Mouse (Mus musculus) lung, adult 2 months (tissue): Measurements from ENCODE around the gene Wnt6. TPM values are rescaled to one million over a fixed set of nuclear protein-coding genes. Genes with fewer than 3 reads are reported as not detected.
A peak's percentile ranks its signal among the peaks of the same experiment; 100 is the strongest.

Experiments
- DNase-seq: peaks from one replicate; pipeline ENCODE4 v3.0.0; 2022
- H3K4me1 ChIP-seq: fragments of 200-500 bp; 2 replicates; pipeline ENCODE4 v1.6.1; 2011; ENCODE audit warnings: low read length; ENCODE audit not compliant: control insufficient read depth, insufficient read depth
- H3K4me3 ChIP-seq: fragments of 200-500 bp; replicated peaks from 2 replicates; pipeline ENCODE3; 2011; ENCODE audit warnings: low read depth, mild to moderate bottlenecking, control low read depth, low read length; ENCODE audit errors: extremely low read depth
- CTCF ChIP-seq: fragments of 200-500 bp; IDR thresholded peaks from 2 replicates; pipeline ENCODE4 v1.5.1; 2011; ENCODE audit warnings: mild to moderate bottlenecking, low read length, control low read depth; ENCODE audit not compliant: insufficient read depth
- POLR2A ChIP-seq: fragments of 200-500 bp; IDR thresholded peaks from 2 replicates; pipeline ENCODE4 v1.6.1; 2011; ENCODE audit warnings: low read depth, mild to moderate bottlenecking, control low read depth, low read length, borderline replicate concordance; ENCODE audit errors: extremely low read depth
- WGBS: fragments of 180-500 bp; shearing (Covaris S2); methylation state at CpG from one replicate; pipeline ENCODE4 v1.1.7; 2018; 5-methylcytosine and 5-hydroxymethylcytosine counted together
- polyA plus RNA-seq: library from polyadenylated mRNA; depleted of rRNA; stranded (reverse); fragments of >200 nt; gene quantifications from 2 replicates; pipeline ENCODE4 v1.2.3, GENCODE M21; 2012

The Wnt6 gene
- polyA plus RNA-seq, 1 experiment, result 0.65 TPM

- Histone ChIP-seq H3K4me3 (no peak overlapping the region), H3K4me1 (peaks cover 10% of the 10 kb centered on the region)
- DNase-seq, result no peak
- TF ChIP-seq CTCF (no peak), POLR2A (no peak)
- WGBS, result 32% methylated on average over 6 of the region's 6 CpGs
These were observed 30.0 kb downstream of the Wnt6 start for GRCm38 (mm10) chr1:74801631-74802140.

DNA sequence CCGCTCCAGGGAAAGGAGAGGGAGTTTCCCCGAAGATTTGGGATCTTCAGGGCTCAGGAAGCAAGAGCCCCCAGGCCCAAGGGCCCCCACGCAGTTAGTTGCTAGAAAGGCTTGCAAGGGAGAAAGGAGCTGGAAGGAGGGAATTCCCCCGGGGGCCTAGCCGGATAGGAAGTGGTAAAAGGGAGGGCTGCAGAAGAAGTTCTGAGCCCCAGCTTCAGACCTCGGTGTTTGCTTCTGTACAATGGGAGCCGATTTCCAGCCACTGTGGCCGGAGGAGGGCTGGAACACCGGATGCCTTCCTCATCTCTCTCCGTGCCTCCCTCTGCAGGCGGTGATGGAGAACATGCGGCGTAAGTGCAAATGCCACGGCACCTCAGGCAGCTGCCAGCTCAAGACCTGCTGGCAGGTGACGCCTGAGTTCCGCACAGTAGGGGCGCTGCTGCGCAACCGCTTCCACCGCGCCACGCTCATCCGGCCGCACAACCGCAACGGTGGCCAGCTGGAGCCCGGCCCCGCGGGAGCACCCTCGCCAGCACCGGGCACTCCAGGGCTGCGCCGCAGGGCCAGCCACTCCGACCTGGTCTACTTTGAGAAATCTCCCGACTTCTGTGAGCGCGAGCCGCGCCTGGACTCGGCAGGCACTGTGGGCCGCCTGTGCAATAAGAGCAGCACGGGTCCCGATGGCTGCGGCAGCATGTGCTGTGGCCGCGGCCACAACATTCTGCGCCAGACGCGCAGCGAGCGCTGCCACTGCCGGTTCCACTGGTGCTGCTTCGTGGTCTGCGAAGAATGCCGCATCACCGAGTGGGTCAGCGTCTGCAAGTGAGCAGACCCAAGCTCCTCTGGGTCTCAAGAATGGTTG is 31.3 kb downstream of the Wnt6 start:
- TF ChIP-seq POLR2A (no peak), CTCF (peak; percentile 43)
- peak; percentile 71 for DNase-seq
- 1% methylated on average over 57 of the region's 57 CpGs for WGBS
- peaks cover 10% of the 10 kb centered on the region for H3K4me1 ChIP-seq
- H3K4me3 ChIP-seq, result peak overlapping the region; percentile 26

- Histone ChIP-seq H3K4me1 (peaks cover 10% of the 10 kb centered on the region), H3K4me3 (no peak overlapping the region)
- TF ChIP-seq POLR2A, result no peak
- TF ChIP-seq CTCF, result no peak
- DNase-seq, result no peak
- 14% methylated on average over 10 of the region's 10 CpGs for WGBS
These were observed 32.6 kb downstream of the Wnt6 start for GRCm38 (mm10) chr1:74804211-74804870.

GRCm38 (mm10) chr1:74805340-74805835 is 33.7 kb downstream of the Wnt6 start:
- WGBS, result 19% methylated on average over 4 of the region's 4 CpGs
- peaks cover 10% of the 10 kb centered on the region for H3K4me1 ChIP-seq
- TF ChIP-seq POLR2A (no peak), CTCF (no peak)
- H3K4me3 ChIP-seq, result no peak overlapping the region
- DNase-seq, result no peak

DNA sequence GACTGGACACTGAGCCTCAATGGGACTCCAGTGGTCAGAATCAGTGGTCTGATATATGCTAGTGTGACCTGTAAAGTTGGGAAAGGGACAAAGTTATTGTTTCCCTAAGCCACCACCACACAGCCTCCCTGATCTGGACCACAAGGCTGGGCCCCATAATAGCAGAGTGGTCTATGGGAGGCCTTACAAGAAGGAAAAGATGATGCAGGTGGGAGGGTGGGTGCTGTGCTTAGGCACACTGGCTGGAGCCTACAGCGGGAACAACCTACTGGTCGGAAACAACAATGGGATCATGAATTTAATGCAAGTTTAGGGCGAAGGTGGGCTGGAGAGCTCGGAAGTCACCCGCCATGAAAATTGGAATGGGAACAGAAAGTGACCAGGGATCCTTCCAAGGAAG is 34.2 kb downstream of the Wnt6 start:
- Histone ChIP-seq H3K4me1 (peaks cover 10% of the 10 kb centered on the region), H3K4me3 (no peak overlapping the region)
- TF ChIP-seq CTCF (no peak), POLR2A (no peak)
- DNase-seq, result no peak
- WGBS, result 25% methylated on average over 5 of the region's 5 CpGs

DNA sequence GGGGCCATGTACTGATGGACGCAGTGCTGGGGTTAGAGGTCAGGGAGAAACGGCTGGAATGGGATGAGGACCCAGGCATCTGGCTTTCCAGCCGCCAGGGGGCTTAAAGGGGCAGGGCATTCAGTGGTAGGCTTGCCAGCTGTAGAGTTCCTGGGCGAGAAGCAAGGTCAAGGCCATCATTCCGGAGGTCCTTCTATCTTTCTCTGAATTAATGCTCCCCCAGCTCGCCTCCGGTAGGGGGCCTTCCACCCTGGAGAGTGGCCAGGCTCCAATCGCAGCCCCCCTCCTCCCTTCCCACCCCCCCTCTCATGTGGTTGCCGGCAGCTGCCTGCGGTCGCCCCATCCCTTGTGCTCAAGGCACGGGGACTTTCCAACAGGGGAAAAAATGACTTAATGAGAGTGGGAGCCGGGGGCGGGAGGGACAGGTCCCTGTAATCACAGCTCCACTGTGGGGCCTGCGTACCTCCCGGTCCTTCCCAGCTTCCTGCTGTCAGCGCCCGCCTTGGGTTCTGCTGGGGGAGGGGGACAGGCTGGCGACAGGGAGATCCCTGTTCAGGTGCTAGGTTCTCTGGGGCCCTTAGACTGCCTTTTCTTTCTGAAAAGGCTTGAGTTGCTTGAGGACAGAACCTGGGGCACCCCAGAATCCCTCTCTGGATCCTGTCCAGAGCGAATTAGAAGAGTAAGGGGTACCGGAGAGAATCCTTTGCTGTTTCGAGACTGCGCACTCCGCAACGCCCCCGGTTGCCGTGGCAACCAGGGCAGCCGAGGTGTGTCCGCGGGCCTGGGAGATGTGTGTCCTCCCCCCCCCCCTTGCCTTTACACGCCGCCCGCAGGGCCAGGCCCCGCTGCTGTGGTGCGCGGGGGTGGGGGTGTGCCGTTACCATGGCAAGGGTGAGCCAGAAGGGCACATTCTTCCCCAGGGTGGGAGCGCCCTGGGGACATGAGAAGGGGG is 34.9 kb downstream of the Wnt6 start:
- Histone ChIP-seq H3K4me1 (peaks cover 10% of the 10 kb centered on the region), H3K4me3 (no peak overlapping the region)
- TF ChIP-seq POLR2A (no peak), CTCF (no peak)
- DNase-seq, result no peak
- 3% methylated on average over 38 of the region's 38 CpGs for WGBS

DNA sequence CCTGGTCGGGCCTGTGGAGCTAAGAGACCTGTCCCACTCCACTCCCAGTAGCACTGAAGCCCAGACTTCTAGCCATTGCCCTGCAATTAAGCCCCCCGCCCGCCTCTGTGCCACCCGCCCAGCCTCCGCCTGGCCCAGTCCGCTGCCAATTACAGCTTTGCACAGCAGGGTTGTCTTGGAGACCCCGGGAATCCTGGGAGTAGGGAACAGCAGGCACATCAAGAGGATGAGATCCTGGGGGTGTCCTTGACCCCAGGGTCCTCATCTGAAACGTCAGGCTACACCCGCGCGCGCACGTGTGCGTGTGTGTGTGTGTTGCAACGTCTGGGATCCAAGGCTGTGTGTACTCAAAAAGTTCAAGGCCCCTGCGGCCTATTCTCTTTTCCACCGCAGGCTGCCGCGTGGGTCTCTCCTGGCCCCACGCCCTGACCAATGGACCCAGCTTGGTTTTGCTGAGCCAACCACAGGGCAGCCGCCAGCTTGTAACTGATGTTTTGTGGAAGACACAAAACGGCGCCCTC is 35.9 kb downstream of the Wnt6 start:
- no peak for DNase-seq
- 12% methylated on average over 23 of the region's 23 CpGs for WGBS
- no peak overlapping the region for H3K4me3 ChIP-seq
- peaks cover 10% of the 10 kb centered on the region for H3K4me1 ChIP-seq
- TF ChIP-seq CTCF, result no peak

DNA sequence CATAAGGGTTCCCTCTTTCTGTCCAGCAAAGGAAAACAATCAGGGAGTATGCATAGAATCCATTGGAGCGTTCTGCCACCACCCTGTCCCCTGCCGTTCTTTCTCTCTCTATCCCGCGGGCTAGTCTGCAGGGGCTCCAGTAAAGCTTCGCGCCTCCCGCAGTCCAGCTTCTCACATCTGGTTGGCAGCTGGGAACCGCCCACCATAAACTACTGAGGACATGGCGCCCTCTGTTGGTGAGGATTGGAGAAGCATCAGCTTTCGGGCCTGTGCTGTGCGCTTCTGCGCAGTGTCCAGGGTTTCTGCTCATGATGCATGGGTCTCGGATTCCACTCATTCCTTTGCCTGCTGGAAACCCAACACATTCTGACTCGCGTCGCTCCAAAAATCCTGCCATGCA is 36.4 kb downstream of the Wnt6 start:
- Histone ChIP-seq H3K4me3 (no peak overlapping the region), H3K4me1 (peaks cover 8% of the 10 kb centered on the region)
- under 1% methylated on average over 16 of the region's 16 CpGs for WGBS
- TF ChIP-seq CTCF (peak; percentile 94), POLR2A (no peak)
- DNase-seq, result peak; percentile 89
